Mouse (Mus musculus): ENCODE measurements at regions not wholly inside any gene's neighbourhood (a gene's known extent, or its start where the extent isn't known, plus 50 kb on each side); places are given as distances from the start of the nearest gene placed in this dataset.

GRCm38 (mm10) chr13:115671685-115672084, 569.9 kb upstream of the Itga1 start:
- no peak for DNase-seq (ENCODE audit: low read depth)

DNA sequence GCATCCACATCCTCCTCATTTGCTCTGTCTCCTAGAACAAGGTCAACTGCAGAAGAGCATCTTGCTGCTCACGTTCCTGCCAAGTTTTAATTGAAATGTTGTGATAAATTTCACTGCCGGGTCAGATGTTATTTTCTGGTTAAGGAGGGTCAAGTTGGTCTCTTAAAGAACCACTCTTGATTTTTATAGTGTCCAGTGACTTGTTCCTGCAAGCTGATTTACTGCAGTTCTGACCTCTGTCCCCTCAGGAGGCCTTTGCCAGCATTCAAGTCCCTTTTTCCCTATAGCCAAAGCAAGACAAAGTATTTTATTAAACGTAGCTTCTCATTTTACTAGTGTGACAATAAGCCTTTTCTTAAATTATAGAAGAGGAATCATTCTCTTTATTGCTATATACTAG, 567.8 kb upstream of the Itga1 start:
- DNase-seq (ENCODE audit: low read depth): no peak

GRCm38 (mm10) chr13:115655134-115655533, 553.4 kb upstream of the Itga1 start:
- DNase-seq (ENCODE audit: low read depth): no peak

DNA sequence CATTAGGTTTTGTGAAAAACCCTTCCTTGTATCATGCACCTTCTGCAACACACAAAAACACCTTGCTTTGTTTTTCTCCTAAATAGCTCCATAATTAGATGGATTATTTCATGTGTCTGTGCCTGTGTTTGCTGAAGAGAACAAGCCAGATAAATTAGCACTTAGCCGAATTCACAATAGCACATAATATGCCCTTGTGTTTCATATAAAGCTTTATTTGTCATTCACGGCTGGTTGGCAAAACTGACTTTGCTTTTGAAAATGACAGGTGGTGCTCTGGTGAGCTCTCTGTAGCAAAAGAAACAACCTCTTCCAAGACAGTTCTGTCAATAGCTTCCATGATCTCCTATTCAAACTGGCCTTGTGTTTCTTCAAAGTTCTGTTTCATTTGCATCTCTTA, 551.2 kb upstream of the Itga1 start:
- DNase-seq (ENCODE audit: low read depth): no peak

DNA sequence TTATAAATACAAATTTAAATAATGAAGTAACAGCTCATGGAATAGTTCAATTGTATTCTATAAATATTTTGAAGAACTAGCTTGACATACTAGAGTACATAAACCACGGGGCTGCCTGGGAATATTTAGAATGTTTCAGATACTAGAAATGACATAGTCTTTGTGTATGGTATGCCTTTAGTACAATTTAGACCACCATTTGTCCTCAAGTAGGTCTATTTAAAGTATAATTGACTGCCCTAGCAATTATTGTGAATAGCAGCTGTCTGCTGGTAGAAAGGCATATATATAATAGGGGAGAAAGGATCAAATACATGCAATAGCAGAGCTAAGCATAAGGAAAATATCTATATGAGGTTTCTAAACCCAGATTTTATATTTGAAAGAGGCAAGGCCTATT, 550.6 kb upstream of the Itga1 start:
- DNase-seq (ENCODE audit: low read depth): no peak

- DNase-seq (ENCODE audit: low read depth): no peak
These were observed 529.8 kb upstream of the Itga1 start for GRCm38 (mm10) chr13:115631410-115632105.

DNA sequence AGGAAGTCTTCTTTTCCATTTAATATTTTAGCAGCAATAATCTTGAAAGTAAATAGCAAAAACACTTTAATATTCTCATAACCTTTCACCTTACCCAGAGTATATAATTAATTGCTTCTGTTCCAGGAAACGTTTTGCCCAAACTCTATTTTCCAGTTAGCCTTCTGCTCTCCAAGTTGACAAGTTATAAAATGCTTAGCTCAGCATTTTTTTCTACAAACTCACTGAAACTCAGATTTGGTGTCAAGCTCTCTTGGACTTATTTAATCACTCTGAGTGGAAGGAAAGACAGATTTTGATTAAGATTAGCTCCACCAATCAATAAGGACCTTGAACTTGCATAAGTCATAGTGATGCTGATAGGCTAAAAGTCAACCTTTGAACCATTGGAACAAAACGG, 528.8 kb upstream of the Itga1 start:
- DNase-seq (ENCODE audit: low read depth): no peak

GRCm38 (mm10) chr13:115613174-115613573, 511.4 kb upstream of the Itga1 start:
- DNase-seq (ENCODE audit: low read depth): no peak

GRCm38 (mm10) chr13:115606441-115606840, 504.7 kb upstream of the Itga1 start:
- no peak for DNase-seq (ENCODE audit: low read depth)

DNA sequence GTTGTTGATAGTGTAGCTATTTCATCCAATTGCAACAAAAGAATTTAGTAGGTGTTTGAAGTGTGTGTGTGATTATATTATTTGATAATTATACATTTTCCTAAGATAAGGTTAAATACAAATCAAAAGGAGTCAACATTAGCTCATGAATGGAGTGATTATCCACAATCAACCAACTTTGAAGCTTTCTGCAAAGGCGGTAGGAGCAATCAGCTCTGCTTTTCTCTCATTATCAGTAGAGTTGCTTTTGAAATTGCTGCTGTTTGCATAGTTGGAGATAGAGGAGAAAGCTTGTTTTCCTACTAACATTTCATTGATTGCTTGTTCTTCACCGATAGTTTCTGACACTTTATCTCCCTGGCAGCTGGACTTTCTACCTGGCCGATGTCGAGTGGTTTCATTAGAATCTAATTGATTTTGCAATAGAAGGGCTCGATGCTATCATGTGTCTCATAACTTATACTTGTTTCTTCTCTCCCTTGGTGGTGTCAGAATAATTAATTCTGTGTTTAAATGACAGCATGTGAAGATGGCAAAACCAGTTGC, 493.4 kb upstream of the Itga1 start:
- no peak for DNase-seq (ENCODE audit: low read depth)

DNA sequence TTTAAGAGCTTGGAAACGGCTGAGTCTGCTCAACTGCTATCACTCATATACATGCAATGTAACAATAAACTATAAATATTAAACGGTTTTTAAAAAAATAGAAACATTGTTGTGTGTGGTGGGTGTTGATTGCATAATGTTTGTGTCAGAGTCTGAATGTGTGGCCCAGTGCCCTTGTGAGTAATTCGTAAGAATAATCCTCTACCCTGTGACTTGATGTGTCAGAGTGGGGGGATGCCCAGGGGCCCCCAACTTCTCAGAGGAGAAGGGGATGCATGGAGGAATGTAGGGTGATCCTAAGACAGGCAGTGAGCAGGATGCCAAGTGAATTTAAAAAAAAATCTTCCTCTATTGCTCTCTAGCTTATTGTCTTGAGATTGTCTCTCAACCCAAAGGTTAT, 474.2 kb upstream of the Itga1 start:
- DNase-seq (ENCODE audit: low read depth): no peak

DNA sequence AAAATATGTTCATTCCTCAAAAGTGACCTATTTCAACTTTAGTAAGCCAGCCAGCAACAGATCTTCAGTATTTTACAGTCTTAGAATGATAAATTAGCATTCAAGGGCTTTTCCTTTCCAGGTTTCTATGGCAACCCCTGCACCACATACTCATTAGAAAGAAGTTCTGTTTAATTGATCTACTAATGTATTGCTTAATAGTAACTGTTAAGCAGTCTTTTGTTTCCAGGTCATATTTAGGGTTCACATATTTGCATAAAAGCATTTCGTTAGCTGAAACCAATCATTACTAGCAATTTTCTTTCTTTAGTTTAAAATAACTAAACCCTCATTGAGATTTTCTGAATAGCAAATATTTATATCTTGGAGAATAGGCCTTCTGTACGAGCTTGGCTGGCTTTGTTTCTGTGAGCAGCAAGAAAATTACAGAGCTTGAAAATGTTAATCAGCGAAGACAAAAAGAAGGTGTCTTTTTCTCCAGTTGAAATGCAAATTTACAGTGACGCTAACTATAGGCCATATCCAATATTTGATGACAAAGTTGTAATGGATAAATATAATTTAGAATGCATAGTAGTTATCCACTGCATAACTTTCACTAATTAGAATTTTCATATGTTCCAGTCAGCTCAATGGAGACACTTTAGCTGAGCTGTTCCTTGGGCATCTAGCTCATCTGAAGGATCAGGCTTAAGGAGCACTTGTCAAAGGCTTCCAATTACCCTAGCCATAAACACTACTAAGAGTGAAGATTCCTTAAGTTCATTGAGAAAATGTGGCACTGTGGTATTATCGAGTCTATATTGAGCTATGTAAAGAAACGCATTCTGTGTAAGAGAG, 473.5 kb upstream of the Itga1 start:
- no peak for DNase-seq (ENCODE audit: low read depth)

- DNase-seq (ENCODE audit: low read depth): no peak
These were observed 439.4 kb upstream of the Itga1 start for GRCm38 (mm10) chr13:115541167-115541566.

GRCm38 (mm10) chr13:115535900-115536299, 434.1 kb upstream of the Itga1 start:
- no peak for DNase-seq (ENCODE audit: low read depth)

DNA sequence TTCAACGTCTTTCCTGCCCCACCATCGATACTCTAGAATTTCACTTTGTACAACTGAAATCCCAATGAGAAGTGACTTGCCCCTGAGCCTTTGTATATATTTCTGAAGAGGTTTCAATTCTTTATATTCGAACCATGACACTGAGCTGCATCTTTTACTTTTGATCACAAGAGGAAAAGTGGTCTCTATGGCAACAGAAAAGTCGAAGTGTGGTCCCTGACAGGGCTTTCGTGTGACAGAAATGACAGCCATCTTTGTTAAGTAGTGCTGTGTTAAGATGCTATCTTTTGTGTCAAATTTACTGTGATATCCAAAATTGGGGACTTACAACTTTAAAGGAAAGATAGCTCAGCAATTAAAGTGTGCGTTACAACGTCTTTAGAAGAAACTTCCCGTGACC, 412.1 kb upstream of the Itga1 start:
- no peak for DNase-seq (ENCODE audit: low read depth)

GRCm38 (mm10) chr13:115512214-115512613, 410.4 kb upstream of the Itga1 start:
- no peak for DNase-seq (ENCODE audit: low read depth)

DNA sequence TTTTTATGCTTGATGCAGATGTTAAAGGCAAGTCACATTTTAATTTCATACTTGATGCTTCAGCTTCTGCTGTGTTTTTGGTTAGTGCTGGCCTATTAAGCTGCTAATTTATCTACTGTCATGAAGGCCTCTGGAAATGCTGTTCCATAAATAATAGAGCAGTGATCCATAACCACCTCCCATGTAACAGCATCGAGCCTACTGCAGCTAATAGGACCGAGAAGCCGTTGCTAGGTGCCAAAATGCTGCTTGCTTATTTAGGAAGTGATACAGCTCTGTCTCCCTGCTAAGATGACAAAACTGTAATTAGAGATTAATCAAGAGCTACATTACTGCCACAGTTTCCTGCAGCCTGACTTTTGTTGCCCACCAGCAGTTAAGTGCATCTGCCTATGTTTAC, 406.9 kb upstream of the Itga1 start:
- no peak for DNase-seq (ENCODE audit: low read depth)

- DNase-seq (ENCODE audit: low read depth): no peak
These were observed 392.6 kb upstream of the Itga1 start for GRCm38 (mm10) chr13:115494399-115494798.

DNA sequence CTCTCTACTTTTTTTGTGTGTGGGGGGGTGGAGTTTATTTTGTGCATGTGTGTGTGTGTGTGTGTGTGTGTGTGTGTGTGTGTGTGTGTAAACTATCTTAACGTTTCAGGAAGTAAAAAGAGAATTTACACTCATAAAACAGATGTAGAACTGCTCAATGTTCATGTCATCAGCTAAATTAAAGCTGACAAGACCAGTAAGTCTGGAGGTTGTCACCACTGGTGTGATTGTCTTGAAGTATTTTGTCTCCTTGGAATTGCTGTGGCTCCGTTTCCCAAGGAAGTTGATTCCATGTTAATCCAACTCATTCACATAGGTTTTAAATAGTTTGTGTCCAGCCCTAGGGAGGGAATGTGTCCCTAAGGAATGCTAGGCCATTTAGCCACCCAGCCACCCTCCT, 374.1 kb upstream of the Itga1 start:
- DNase-seq (ENCODE audit: low read depth): no peak

DNA sequence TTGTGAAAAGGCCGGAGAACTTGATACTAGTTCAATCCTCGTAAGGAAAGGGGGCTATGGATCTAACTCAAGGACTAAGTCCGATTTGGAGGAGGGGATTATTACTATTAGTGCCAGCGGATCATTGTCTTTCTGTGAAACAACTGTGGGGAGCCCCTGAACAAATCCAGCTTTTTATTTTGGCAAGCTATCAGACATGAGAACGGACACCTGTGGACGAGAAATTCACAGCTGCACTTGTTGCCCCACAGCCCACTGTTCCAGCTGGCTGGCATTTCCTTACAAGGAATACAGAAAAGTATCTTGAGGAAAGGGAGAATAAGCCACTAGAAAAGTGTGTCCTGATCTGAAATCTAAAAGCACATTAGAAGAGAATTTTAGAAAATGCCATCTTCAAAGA, 363.9 kb upstream of the Itga1 start:
- DNase-seq (ENCODE audit: low read depth): no peak

GRCm38 (mm10) chr13:115451244-115451643, 349.5 kb upstream of the Itga1 start:
- peak; percentile 37 for DNase-seq (ENCODE audit: low read depth)

GRCm38 (mm10) chr13:115427091-115428033, 325.6 kb upstream of the Itga1 start:
- no peak for DNase-seq (ENCODE audit: low read depth)
